Mouse (Mus musculus): ENCODE measurements around the gene Fgfr3.

Fgfr3 gene

DNA sequence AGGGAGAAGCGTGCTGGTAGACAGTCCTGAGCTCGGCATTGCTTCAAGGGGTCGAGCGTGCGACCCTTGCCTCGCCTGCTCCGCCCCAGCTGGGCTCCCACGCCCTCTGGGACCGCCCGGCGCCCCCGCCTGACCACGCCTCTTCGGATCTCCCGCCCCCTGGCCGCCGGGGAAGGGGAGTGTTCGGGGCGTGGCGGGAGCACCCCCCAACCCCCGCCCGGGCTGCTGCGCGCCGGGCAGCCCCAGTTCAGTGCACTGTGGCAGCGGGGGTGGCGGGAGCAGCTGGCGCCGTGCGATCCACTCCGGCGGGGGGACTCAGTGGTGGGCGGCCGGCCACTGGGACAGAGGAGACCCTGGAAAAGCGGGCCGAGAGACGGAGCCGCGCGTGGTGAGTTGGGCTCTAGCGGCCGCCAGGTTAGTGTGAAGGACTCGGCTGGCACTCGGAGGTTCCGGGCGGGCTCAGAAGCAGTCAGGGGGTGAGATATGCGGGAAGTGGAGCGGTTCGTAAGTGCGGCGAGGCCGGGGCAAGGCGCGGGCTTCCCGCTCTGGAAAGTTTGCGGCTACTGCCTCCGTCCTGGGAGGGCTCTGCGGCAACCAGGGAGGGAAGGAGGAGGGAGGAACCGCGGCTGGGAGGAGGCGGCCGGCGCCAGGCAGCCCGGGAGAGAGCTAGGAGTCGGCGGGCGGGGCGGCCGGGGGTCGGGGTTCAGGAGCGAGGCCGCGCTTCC lies at the start of gene Fgfr3:
TSS of gene Fgfr3 (plus strand) at position 134 of the 725 bp plus-strand sequence.
- DNase-seq (ENCODE audit: low spot score in 2 of 2) = peak; percentile 68 to 72

DNA sequence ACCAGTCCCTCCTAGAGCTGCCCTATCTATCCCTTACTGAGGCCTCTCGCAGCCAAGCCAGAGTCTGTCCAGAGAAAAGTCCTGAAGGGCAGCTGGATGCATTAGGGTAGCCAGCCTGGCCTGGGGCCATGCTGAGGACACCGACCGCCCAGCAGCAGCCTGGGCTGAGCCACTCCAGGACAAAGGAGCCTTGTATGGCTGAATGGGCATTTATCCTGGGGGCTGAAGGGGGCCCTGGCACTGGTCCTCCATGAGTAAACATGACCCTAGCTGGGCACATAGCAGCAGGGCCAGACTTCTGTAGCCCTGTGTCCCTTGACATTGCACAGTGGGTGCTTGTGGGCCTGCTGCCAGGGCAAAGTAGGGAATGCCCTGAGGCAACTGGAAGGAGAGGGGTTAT lies 47.0 kb upstream of the Fgfr3 start:
- DNase-seq (ENCODE audit: low spot score in 2 of 2) = no peak

DNA sequence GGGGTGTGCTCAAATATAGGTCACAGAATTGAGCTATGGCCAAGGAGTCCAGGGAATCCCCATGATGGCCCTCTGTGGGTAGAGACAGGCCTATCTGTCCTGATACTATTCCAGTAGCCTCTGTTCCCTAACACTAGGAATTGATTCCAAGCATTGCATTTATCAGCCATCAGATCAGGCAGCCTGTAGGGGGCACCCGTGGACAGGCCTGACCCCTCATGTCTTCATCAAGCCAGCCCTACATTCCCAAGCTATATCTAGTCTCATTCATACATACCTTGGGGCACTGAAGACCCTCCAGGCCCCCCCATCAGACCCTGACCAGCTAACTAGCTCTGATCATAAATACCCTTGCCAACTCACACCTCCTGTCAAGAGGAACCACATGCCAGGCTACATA lies 45.5 kb upstream of the Fgfr3 start:
- DNase-seq (ENCODE audit: low spot score in 2 of 2) = no peak

DNA sequence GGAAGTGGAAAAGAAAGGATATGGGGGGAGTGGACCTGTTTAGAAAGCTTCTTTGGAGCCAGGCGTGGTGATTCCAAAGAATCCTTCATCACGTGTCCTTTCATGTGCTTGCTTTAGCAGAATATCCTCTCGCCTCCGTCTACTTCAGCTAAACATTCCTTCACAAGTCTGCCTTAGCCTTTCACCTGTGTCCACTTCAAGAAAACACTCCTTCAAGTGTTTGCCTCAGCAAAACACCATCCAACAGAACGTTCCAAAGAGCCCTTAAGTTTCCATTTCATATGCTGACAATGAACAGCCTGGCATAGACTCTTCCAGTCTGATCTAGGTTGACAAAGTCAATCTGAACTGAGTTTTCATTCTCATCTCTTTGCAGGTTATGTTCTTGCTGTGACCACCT lies 43.2 kb upstream of the Fgfr3 start:
- DNase-seq (ENCODE audit: low spot score in 2 of 2) = no peak

DNA sequence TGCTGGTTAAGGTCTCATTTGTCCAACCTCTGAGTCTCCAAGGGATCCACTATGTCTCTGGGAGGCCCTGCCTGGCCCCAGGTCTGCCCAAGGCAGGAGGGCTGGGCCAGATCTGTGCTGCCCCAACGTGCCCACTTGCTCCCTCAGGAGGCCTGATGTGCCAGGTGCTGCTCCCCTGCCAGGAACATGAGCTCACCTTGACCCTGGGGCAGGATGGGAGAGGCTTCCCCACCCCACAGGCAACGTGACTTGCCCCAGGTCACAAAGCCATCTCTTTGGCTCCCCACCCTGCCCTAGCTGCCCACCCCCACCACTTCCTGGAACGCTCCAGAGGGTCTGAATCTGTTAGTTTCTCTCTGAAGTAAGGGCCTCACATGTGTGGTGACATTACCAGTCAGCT lies 40.4 kb upstream of the Fgfr3 start:
- no peak for DNase-seq (ENCODE audit: low spot score in 2 of 2)

DNA sequence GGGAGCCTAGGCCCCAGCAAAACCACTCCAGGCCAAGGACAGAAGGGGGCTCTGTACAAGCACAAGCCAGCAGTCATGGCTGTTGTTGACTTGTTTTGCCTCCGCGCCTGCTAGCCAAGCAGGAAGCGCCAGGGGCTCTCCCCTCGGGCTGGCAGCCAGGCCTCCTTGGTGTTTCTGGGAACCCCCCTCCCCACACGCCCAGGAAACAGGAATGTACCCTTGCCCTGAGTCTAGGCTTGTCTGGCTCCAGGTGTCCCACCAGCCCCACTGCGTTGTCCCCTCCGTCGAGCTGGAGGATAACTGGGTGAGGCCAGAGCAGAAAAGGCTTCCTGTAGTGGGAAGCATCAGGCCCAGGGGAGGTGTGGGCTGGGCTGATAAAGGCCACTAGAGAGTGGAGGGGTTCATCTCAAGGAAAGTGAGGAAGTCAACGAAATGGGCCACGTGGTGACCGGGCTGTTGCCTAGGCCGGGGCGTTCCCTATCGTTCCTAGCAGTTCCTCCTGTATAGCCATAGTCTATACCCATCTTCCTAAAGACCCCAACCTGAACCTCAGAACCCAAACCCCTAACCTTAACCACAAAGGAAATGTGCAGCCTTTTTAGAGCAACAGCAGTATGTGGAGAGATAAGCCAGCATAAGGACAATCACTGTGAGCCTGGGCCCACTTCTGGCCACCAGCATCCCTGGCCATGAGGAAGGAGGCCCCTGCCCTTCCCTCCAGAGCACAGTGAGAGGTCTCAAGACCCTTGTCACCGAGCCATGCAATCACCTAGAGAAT lies 39.7 kb upstream of the Fgfr3 start:
- DNase-seq (ENCODE audit: low spot score in 2 of 2) = no peak

DNA sequence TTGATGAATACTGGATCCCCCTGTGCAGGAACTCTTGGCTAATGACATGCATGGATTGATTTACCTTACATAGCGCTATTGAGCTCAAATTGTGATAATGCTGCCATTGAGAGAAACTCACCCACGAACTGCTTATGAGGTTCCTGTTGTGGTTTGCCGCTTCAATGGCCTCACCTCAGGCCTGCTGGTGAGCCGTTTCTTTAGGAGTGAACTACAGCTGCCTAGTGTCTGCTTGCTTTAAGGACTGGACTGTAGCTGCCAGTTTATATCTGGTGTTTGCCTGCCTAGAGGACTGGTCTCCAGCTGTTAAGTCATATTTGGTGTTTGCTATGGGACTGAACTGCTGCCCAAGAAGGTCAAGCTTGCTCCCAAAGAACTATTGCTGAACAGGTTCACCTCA lies 38.5 kb upstream of the Fgfr3 start:
- no peak for DNase-seq (ENCODE audit: low spot score in 2 of 2)

DNA sequence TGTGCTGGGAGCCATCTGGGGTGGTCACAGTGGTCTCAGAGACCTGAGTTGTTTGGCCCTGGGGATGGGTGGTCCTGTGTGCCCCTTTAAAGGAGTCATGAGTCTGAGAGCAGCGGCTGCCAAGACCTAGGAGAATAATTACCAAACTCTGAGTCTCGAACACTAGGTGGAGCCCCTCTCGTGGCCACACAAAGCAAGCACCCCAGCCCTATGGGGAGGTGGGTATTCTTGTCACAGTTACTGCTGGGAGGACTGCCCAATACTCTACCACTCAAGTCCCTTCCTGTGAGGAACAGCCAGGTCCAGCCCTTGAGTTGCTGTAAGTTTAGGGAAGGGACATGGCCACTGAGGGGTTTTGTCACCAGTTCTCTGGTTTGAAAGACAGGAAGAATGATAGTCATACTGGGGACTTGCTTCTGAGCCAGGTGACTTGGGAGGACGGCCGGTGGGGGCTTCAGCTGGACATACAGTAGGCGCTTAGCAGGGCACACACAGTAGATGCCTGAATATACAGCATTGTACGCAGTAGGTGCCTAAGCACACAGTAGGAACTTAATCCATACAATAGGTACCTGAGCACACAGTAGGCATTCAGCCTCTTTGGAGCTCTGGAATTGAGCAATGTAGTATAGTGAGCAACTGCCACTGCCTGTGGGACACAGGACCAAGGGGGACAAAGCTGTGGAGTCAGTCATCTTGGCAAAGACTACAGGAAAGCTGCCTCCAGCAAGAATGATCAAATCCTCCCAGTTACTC lies 37.4 kb upstream of the Fgfr3 start:
- DNase-seq (ENCODE audit: low spot score in 2 of 2) = no peak

DNA sequence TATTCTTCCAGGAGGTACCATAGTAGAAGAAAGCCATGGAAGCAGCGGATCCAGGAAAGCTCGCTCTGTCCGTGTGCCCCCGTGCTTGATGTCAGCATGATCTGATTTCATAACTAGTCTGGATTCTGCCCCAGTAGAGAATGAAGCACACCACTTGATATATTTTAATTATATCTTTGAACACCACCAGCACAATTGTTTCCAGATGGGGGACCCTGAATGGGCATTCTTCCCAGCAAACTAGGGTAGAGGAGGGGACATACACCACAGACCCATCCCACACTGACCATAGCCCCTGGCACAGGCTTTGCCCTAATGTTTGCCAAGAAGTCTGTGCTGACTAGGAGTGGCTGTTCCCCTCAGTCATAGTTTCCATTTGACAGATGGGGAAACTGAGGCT lies 36.5 kb upstream of the Fgfr3 start:
- DNase-seq (ENCODE audit: low spot score in 2 of 2) = no peak

DNA sequence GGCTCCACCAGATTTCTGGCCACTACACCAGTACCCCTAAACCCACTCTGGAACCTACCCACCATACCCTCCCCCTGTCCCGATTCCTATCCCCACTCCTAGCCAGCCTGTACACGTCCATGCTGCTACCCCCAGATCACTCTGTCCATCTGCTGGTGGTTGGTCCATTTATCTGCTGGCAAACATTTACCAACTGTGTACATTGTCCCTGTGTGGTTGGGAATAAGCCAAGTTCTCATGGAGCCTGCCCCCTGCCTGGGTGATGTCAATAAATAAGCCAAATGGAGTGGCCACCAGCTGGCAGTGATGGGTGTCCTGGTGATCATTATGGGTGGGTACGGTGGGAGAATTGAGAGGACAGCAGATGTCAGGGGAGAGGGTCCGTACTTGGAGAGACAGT lies 34.3 kb upstream of the Fgfr3 start:
- DNase-seq (ENCODE audit: low spot score in 2 of 2) = no peak

DNA sequence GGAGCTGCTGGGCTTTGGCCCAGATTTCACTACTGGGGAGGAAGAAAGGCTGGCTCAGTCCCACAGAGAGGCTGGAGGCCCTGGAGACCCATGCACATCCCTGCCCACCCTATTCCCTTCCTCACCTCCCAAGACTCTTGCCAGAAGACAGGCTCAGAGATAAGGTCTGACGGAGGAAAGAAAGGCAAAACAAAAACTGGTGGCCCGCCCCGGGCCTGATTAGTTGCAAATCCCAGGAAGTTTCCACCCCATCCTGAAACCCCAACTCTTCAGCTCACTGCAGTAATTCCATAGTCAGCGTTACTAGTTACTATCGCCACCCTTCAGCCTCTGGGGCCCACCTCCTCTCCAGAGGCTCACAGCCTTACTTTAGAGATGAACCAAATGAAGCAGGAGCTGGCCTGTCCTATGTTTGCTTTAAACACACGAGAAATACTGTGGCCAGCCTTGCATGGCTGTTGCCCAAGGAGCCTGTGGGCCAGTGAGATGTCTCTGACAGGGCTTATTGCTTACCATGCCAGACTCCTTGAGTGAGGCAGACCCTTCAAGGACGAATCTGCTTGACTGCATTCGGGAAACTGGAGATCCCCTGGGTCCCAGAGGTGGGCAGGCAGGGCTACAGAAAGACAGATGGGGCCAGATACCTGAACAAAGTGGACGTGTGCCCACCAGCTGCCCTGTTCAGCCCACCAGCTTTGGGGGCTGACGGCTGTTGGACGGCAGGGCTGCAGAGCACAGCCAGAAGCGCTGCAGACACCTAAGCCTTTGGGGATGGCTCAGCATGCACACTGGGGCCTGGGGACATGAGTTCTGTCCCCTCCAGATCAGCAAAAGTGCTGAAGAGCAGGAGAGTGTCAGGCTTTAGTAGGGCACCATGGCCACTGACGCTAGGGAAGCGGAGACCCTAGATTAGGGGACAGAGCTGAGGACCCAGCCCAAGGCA lies 32.9 kb upstream of the Fgfr3 start:
- DNase-seq (ENCODE audit: low spot score in 2 of 2) = no peak

DNA sequence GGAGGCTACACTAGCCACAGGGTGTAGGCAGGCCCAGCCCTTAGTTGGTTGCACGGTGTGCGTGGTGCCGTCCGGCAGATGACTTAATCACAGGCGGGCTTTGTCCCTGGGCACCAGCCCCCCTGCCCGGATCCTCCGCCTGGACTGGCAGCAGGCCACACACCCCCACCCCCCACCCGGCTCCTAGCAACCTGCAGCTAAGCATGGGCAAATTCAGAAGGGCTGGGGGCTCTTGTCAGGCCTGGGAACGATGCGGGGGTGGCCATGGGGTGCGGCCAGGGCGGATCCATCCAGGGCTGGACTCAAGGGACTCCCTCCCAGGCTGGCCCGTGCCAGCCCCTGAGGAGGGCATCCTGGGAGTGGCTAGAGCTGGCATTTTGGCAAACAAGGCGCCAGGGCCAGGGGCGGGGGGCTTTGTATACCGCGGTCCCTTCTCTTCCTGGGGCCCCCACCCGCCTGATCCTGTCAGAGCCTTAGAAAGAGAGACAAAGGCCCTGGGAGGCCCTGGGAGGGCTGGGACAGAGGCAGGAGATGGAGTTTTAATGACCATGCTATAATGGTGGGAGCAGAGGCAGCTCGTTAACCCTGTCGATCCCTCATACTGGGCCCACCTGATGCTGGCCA lies 32.1 kb upstream of the Fgfr3 start:
- no peak for DNase-seq (ENCODE audit: low spot score in 2 of 2)

DNA sequence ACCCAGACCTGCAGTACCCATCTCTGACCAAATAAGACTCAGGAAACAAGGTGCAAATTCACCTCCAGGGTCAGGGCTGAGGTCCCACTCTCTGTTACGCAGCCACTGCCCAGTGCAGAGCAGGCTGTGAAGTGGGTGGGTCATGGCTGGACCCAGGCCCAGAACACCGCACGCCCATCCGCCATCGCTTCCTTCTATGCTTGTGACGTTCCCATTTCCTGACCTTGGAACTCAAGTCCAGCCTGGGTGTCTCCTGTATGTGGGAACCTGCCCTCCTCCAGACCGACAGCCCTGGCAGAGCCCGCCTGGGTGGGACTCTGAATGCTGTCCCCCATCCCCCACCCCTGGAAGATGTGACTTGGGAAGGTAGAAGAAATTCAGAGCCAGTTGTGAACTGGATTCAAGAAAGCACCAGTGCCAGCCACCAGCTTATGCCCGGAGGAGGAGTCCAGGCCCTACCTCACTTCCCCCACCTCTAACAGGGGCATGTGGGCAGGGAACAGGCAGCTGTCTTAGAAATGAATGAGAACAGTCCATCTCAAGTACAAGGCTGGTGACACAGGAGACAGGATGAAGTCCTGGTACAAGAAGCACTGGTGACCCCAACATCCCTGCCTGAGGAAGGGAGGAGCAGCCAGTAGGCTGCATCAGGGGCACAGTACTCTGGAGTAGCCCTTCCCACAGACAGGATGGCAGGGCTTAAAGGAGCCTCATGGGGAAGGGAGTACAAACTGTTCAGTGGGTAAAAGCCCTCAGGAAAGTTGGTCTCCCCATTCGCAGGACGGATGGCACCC lies 31.4 kb upstream of the Fgfr3 start:
- DNase-seq (ENCODE audit: low spot score in 2 of 2) = no peak

DNA sequence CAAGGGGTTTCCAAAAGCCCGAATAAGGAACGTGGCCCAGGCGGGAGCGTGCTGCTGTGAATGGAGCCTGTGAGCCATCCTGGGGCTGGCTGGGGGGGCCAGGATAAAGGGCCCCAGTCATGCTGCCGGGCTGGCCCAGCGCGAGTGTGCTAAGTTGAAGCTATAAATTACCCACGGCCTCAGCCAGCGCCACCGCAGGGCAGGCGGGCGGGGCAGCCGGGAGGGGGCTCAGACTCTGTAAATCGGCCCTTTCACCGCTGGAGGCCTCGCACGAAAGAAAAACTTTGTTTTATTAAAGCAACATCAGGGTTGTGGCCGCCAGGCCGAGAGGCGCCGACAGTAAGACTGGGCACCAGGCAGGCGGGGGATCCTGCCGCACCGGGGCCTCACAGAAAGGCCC lies 29.1 kb upstream of the Fgfr3 start:
- DNase-seq (ENCODE audit: low spot score in 2 of 2) = peak; percentile 56 to 59

DNA sequence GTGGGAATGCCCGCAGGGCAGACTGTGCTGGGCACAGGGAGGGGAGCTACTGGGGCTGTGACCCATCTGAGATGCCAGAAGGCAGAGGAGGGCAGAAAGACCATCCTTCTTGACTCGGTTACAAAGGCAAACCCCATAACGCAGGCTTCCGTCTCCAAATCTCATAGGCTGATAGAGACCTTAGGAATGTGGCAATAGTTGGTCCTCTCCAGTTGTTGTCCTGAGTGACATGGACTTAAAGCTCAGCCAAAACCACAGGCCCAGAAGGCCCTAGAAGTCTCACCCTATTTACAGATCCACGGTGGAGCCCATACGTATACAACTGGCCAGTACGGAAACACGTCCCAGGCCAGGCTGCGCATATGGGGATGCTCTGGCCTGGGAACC lies 27.0 kb upstream of the Fgfr3 start:
- DNase-seq (ENCODE audit: low spot score in 2 of 2) = no peak

DNA sequence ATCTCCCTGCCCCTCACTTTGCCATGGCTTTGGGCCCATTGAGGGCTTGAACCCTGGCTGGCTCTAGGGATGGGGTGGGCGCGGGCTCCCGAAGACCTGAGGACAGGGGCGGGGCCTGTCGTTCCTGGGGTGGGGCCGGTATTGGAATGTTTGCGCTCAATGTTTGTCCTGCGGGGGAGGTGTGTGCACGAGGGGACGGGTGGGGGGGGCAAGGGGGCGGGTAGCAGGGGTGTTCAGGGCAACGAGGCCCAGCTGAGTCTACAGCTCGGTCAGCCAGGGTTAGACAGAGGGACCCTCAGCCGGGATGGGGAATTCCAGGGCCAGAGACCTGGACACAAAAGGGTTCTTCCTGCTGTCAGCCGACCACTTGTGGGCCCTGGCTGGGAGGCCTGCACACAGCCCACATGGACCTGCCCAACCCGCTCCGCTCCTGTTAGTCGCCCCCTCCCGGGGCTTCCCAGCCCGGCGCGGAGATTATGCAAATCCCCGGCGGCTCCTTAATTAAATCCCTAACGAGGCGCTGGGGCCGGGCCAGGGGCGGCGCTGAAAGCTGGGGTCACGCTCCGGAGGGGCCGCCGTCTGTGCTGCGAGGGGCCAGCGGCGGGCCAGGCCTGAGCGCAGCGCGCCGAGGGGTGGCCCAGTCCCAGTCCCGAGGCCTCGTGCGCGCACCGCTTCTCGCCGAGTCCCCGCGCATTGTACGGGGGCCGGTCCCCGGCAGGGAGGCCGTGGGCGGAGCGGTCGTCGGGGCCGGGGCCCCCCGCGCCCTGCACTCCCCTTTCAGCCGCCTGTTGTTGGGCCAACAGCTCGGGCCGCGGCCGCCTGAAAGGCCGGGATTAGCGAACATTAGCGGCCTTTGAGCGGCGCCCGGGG lies 26.4 kb upstream of the Fgfr3 start:
- peak; percentile 50 to 61 for DNase-seq (ENCODE audit: low spot score in 2 of 2)

DNA sequence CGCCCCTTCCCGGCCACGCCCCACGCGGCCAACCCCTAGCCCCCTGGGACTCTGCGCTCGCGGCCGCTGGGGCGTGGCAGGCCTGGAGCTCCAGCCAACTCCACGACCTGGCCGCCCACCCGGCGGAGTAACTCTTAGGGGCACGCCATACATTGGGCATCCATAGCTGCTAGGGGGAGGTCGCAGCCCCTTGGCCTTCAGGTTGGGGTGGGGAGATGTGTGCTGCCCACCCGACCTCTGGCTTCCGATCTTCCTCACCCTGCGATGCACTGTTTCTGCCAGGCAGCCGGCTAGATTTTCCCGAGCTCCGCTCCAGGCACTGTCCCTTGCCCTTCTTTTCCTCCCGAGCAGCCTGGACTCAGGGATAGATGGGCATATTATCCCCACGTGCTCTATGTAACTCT lies 25.8 kb upstream of the Fgfr3 start:
- DNase-seq (ENCODE audit: low spot score in 2 of 2) = no peak

DNA sequence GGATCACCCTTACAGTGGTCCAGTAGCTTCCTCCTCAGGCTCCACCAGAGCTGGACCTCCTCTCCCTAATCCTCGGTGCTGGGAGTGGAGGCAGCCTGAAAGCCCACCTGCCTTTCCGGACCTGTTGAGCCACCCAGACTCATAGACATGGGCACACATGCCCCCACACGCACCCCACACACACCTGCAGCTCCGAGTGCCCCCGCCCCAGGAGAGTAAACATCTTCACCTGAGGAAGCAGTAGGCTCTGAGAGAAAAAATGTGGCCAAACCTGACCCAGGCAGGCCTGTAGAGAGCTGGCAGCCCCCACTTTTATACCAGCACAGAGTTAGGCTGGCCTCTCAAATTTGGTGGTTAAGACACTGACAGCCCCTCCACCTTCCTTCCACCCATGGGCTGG lies 25.0 kb upstream of the Fgfr3 start:
- DNase-seq (ENCODE audit: low spot score in 2 of 2) = peak; percentile 60 to 76

DNA sequence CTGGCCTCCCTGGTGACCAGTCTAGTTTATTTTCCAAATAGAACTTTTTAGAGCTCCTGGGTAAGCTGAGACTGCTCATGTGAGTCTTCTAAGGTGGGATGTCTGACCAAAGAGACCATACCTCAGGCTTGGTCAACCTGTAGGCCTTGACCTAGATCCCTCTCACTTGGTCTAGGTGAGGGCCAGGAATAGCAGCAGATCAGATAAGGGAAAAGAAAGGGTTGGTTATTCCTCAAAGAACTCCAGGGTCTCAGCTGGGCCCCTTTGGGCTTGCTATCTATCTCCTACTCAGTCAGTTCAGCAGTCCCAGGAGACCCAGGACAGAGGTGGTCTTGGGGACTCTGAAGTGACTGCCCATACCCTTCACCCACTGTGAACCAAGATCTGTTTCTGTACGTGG lies 23.9 kb upstream of the Fgfr3 start:
- no peak for DNase-seq (ENCODE audit: low spot score in 2 of 2)

Data from urinary bladder, adult 18-20 months (tissue).